Mouse (Mus musculus) ovary, postnatal 10 days (tissue): ENCODE data around the gene Gm17387.
A peak's percentile ranks its signal among the peaks of the same experiment; 100 is the strongest.
"Not testable (repeated sequence)": the region's sequence is repeated elsewhere in the genome, so short reads cannot be mapped to it uniquely, and the experiment has no call there.

Experiments used
- DNase-seq: peaks from one replicate; pipeline ENCODE4 v3.0.0; 2022; ENCODE audit warnings: low spot score

Gene Gm17387

DNA sequence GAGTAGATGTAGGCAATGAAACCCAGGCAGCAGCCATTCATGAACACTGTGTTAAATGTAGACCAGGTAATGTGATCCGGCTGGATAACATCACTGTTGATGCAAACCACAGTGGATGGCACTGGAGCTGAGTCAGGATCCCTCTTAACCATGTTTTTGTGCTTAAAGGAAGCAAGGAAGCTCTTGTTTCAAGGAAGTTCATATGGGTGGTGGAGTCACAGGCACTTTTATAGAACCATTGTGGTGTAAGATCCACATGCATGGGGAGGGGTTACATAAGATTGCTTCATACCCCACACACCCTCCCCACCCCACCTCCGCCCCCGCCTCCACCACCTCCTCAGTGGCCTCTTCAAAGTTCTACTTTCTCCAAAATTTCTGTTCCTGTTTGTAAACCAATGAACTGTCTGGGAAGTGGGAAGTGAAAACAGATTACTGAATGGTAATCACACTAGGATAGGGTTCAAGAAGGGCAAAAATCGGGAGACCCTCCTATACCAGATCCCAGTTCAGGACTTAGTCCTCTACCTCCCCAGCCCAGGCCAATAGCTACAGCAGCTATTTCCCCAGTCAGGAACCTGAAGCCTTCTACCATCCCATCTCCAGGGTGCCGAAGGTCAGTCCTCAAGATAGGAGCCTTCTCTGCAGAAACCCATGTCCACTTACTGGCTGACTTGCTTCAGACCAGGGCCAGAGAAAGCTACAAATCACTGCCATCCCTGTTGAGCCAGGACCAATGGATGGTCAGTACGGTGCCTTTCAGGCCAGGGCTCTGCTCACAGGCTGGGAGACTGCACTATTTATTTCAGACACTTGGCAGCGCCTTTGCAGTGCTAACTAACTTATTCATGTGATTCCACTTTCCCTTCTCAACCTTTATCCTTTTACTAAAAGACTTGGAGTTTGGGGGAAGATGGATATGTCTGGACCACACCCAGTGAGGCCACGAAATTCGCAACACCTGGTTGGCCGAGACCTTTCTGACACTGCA is 11.9 kb upstream of the Gm17387 start:
- DNase-seq, result no peak

GRCm38 (mm10) chr7:141017824-141018223 is 11.1 kb upstream of the Gm17387 start, which contains the start of gene Ifitm6:
Ifitm6 (minus strand) TSS chr7:141017924.
- not testable (repeated sequence) for DNase-seq

- no peak for DNase-seq
Observed at GRCm38 (mm10) chr7:141019028-141019427, 9.9 kb upstream of the Gm17387 start.

- DNase-seq, result no peak
Observed at GRCm38 (mm10) chr7:141021489-141022449, 7.2 kb upstream of the Gm17387 start.

DNA sequence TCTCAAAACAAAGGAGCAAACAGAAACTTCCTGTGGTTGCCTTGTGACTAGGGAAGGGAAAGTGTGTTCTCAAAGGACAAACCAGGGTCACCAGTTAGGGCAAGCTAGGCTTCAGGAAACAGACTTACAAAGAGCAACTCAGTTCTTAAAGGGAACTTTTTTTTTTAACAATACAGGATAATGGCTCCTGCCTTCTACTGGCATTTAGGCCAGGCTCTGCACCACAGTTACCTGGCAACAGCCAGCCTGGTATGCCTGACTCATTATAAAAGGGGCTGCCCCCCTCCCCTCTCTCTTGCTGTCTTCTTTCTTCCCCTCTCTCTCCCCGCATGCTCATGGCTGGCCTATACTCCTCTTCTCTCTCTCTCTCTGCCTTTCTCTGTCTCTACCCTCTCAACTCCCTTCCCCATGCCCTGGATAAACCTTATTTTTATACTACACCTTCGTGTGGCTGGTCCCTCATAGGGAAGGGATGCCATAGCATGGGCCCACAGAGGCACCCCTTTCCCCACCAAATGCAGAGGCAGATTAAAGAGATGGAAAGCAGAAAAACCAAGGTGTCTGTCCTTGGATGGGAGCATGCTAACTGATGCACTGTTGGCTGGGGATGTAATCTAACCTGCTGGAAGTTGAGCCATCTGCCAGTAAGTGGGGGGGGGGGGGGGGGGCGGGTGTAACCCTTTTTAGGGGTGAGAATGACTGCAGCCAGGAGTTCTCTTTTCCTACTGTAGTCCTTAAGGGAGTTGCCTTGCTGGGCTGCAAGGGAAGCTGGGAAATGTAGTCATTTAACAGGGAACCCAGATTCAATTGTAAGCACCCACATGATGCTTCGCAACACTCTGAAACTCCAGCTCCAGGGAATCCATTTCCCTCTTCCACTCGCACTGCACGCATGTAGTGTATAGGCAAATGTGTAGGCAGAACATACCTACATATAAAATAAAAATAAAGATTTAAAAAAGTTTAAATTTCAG is 3.8 kb upstream of the Gm17387 start:
- DNase-seq, result no peak

- DNase-seq, result no peak
Observed at GRCm38 (mm10) chr7:141026097-141026739, 2.7 kb upstream of the Gm17387 start.

- DNase-seq, result no peak
Observed at GRCm38 (mm10) chr7:141026740-141027098, 2.2 kb upstream of the Gm17387 start.

DNA sequence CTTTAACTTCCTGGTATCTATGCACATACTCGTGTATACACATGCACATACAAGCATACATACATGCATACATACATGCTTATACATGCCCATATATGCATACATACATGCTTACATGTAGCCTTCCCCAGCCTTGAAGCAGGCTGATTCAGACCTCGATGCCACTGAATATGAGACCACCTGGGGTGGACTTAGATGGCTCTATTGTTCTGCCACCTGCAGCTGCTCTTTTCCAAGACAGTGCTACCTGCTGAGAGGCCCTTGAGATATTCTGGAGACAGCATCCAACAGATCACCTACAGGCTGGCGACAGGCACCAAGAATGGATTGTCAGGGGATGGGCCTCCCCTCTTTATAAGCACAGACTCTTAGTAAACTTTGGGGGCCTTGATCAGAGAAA is 1.5 kb downstream of the Gm17387 start:
- no peak for DNase-seq

GRCm38 (mm10) chr7:141032458-141033167 is 3.7 kb downstream of the Gm17387 start:
- DNase-seq, result no peak

DNA sequence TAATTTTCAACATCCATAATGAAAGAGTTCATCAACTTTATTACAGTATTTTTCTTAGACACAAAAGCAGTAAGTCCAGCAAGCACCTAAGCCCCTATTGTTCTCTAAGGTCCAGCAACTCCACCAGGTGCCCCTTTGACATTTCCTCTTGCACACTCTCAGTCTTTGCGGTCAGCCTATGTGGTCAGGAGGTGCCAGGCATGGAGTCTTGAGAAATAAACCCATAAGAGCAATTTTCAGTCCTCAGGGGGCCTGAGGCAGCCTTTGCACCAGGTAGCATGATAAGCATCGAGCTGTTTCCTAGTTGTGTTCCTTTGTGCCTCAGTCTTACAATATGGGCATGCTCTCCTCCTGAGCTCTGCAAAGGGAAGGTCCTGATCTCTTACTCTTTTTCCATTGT is 7.7 kb downstream of the Gm17387 start:
- DNase-seq, result not testable (repeated sequence)

DNA sequence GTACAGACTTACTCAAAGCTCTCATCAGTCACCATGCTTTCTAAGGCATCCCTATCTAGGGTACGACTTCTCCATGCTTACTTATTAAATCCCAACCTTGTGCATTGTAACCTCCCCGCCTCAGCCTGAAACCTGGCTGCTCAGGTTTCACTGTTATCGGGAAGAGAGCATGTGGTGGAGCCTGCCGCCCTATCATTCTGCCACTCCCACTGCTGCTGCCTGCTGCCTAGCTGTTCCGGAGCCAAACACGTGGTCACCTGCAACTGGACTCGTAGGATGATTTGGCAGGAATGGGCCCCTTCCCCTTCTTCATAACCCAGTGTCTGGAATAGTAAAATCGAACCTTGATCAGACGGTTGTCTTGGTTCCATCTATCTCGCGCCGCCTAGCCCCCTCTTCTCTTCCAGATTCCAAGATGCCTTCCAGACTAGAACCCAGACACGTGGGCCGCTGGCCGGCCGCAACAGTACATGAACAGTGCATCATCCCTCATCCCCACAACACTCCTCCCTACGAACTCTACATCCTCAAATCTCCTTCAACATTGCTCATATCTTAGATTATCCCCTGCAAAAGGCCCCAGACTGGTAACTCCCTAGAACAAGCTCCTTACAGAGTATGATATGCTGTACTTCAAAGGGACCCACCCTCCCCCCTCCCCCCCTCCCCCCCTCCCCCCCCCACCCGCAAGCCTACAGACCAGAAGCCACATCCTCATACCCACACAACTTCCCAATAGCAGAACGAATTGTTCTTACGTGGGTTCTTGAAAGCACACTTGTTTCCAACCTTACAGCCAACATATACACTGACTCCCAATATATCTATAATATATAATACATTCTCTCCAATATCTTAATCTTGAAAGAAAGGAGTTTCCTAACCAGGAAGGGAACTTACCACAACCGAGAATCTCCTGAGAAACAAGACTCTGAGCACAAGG is 9.4 kb downstream of the Gm17387 start:
- no peak for DNase-seq

DNA sequence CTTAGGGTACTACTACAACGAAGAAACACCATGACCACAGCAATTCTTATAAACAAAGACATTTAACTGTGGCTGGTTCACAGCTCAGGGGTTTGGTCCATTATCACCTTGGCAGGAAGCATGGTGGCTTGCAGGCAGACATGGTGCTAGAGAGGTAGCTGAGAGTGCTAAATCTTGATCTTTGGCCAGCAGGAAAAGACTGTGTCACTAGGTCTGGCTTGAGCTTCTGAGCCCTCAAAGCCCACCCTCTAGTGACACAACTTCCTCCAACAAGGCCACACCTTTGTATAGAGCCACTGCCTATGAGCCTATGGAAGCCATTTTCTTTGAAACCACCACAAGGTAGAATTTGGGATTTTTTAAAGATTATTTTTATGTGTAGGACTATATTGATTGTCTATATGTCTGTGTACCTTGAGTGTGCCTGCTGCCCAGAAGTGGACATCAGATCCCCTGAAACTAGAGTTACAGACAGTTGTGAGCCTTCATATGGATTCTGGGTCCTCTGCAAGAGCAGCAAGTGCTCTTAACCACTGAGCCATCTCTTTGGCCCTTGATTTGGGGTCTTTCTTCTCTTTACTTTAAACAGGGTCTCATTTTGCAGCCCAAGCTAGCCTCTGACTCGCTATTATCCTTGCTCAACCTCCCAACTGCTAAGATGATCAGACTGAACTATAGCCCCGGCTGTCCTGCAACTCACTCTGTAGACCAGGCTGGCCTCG is 10.6 kb downstream of the Gm17387 start:
- no peak for DNase-seq

- DNase-seq, result no peak
Observed at GRCm38 (mm10) chr7:141040867-141041606, 12.1 kb downstream of the Gm17387 start.

DNA sequence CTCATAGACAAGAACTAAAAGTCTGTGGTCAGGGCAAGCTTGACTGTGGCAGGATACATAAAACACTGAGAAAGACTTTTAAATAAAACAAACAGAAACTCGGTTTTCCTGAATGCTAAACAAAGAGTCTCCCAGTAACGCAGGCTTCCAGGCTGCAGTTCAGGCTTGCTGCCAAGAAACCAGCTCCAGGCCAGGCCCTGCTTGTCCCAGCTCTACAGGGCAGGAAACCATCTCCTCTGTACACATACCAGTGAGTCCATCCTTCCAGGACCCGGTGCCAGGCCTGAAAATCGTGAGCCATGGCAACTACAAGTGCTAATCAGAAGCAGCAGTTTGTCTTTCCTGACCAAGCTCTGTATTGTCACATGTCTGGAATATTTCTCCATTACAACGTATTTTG is 12.7 kb downstream of the Gm17387 start:
- DNase-seq, result no peak

GRCm38 (mm10) chr7:141042539-141042938 is 13.6 kb downstream of the Gm17387 start:
- no peak for DNase-seq

DNA sequence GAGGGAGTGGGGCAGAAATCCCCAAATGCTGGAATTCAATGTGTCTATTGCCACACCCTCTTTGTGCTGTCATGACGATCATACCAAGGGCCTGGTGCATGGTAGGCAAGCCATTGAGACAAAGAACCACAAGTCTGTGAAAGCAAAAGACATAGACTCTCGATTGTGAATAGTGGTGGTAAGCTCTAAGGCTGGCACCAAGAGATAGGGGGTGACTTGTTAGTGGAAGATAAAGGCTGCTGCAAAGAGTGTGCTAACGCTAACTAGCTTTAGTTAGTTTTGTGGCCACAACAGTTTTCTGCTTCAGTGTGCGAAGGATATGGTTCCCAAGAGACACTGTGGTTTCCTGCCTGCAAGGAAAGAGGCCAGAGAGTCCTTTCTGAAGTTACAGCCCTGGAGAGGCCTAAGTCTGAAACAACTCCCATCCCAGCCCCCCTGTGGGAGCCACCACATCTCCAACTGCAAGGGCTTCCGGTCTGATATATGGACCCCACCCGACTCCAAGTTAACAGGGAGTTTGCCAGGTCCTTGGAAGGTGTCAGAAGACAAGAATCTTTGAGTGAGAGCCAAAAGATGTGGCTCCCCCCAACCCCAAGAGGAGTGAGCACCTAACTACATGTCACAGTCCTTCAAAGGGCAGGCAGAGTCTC is 18.1 kb downstream of the Gm17387 start:
- no peak for DNase-seq

DNA sequence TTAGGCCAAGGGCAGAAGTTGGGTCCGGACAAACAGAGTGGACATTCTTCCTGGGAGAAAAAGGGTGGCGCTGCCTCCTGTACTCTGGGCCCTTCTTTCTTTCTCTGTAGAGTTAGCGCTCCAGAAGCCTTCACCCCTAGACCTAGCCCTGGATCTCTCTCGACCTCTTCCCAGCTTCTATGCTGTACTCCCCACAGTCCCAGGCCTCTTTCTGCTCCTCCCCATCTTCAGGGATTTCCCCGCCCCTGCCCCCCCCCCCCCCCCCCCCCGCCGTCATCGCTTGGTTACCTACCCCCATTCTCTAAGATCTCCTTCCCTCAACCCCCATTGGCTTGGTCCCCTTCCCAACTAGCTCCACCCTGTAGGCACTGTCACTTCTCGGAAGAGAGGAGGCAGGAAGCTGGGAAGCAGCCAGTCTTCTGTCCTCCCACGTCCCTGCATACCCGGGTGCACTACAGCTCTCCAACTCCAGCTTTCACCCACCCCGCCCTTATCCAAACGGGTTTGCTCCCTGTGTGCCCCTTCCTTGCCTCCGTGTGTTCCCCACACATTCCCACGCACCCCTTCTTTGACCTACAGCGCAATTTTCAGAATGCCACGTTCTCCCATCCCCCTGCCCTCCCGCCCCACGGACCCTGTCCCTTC is 18.8 kb downstream of the Gm17387 start:
- peak; percentile 48 for DNase-seq
